ENCODE assay signal across 9 mouse cellular contexts in the genomic region with DNA sequence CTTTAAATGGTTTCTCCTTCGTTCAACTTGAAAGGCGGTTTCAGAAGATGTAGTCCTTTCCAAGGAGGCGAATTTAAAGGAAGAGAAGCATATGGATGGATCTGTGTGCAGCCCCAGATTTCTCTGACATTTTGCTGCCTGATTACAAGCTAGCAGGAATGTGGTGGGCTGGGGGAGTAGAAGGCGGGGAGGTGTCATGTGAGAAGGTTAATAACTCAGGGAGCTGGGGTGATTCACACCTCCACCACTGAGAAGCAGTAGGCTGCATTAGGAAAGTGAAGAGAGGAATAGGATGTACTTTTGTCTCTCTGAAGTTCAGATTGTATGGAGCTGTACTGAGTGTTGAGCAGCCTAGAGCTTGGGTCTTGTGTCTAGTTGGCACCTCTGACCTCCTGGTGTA. TPM values are rescaled to one million over a fixed set of nuclear protein-coding genes. Genes with fewer than 3 reads are reported as not detected.
DNase-seq lines count a peak whose midpoint lies in the region; ATAC-seq and TF ChIP-seq lines count a peak whose summit lies in the region.
"Had no signal": no experiment of that assay in that cellular context is flagged by ENCODE, and none has a peak within 500 bp of the region (broad histone marks: within the 10 kb centered on the region; RNA-seq: fewer than 3 reads in every experiment).

No protein-coding gene starts in this region.

- ATAC-seq in heart, embryonic 13.5 days (ENCODE audit: extremely low read depth, insufficient number of reproducible peaks, low FRiP score, low TSS enrichment), result no peak
- no peak for ATAC-seq in forebrain, embryonic 15.5 days (replicated peaks)
- ATAC-seq in CD4-positive, CD25-positive, alpha-beta regulatory T cell, adult 4 months, result no peak

- H3K9me3 ChIP-seq in heart, embryonic 13.5 days, result no peaks in the 10 kb centered on the region
- H3K9me3 ChIP-seq in ES-Bruce4 (replicated peaks; ENCODE audit: control insufficient read depth, insufficient read depth, low read length, poor library complexity, severe bottlenecking), result no peaks in the 10 kb centered on the region
- H3K9me3 ChIP-seq in forebrain, embryonic 15.5 days, result no peaks in the 10 kb centered on the region

- DNase-seq in heart, adult 9 months (ENCODE audit: low spot score in 2 of 2), result no peak
- DNase-seq in embryo, embryonic 11 days, result no peak
- no peak for DNase-seq in cerebellum, adult 11-12 months

- peak overlapping the region; percentile 90 for H3K9ac ChIP-seq in heart, embryonic 13.5 days
- peak overlapping the region; percentile 67 for H3K9ac ChIP-seq in ES-Bruce4 (ENCODE audit: low read depth, poor library complexity, severe bottlenecking)
- peak overlapping the region; percentile 91 for H3K9ac ChIP-seq in forebrain, embryonic 15.5 days (replicated peaks)

- TF ChIP-seq EP300 in ES-Bruce4 (IDR thresholded peaks at IDR 0.05; ENCODE audit: insufficient read depth, low read depth, low read length), result no peak

- H3K27me3 ChIP-seq in heart, embryonic 13.5 days (replicated peaks), result peaks cover 8% of the 10 kb centered on the region; the same call in 1 of the 2 replicates
- no peaks in the 10 kb centered on the region for H3K27me3 ChIP-seq in ES-Bruce4 (ENCODE audit: control insufficient read depth, insufficient read depth, low read length, poor library complexity, severe bottlenecking)
- no peaks in the 10 kb centered on the region for H3K27me3 ChIP-seq in forebrain, embryonic 15.5 days
- H3K27me3 ChIP-seq: Patski had no signal

- H3K4me1 ChIP-seq in heart, embryonic 13.5 days, result peaks cover 33% of the 10 kb centered on the region
- H3K4me1 ChIP-seq in ES-Bruce4 (ENCODE audit: control insufficient read depth, insufficient read depth, low read length), result no peaks in the 10 kb centered on the region
- peaks cover 30% of the 10 kb centered on the region for H3K4me1 ChIP-seq in forebrain, embryonic 15.5 days

- TF ChIP-seq POLR2A in ES-Bruce4 (IDR thresholded peaks at IDR 0.05; ENCODE audit: insufficient read depth, low read length), result no peak

- H3K4me2 ChIP-seq in heart, embryonic 13.5 days, result peak overlapping the region; percentile 99
- H3K4me2 ChIP-seq in forebrain, embryonic 15.5 days (replicated peaks), result peak overlapping the region; percentile 97

- H3K36me3 ChIP-seq in heart, embryonic 13.5 days, result no peaks in the 10 kb centered on the region
- H3K36me3 ChIP-seq in ES-Bruce4 (ENCODE audit: control insufficient read depth, insufficient read depth, low read length, poor library complexity, severe bottlenecking) (no peaks in the 10 kb centered on the region), macrophage (ENCODE audit: inconsistent target) (no peaks in the 10 kb centered on the region)
- H3K36me3 ChIP-seq in forebrain, embryonic 15.5 days, result no peaks in the 10 kb centered on the region

- peak overlapping the region; percentile 93 for H3K4me3 ChIP-seq in heart, embryonic 13.5 days
- H3K4me3 ChIP-seq in ES-Bruce4 (ENCODE audit: low read depth, low read length) (peak overlapping the region; percentile 85), macrophage (ENCODE audit: inconsistent target) (peak overlapping the region; percentile 69)
- peak overlapping the region; percentile 94 for H3K4me3 ChIP-seq in forebrain, embryonic 15.5 days

- TF ChIP-seq CTCF in ES-Bruce4 (IDR thresholded peaks at IDR 0.05; ENCODE audit: low read depth, low read length), result no peak

- H3K27ac ChIP-seq in heart, embryonic 13.5 days (replicated peaks), result no peak overlapping the region
- H3K27ac ChIP-seq in ES-Bruce4 (ENCODE audit: insufficient read depth, low read length) (no peak overlapping the region), macrophage (no peak overlapping the region)
- H3K27ac ChIP-seq in forebrain, embryonic 15.5 days (replicated peaks), result no peak overlapping the region

- 17% methylated on average over 4 of the region's 4 CpGs for WGBS in heart, embryonic 13.5 days
- 32% methylated on average over 4 of the region's 4 CpGs for WGBS in forebrain, embryonic 15.5 days
- 28% methylated on average over 4 of the region's 4 CpGs for WGBS in macrophage (ENCODE audit: missing documents)

- peaks cover 56% of the 10 kb centered on the region for H3K79me2 ChIP-seq in macrophage (ENCODE audit: inconsistent target)

RNA-seq across cellular contexts. Expression of gene Ippk, which starts 0.9 kb away (rescaled TPM):
- 11.5 and 12.5 TPM in 2 replicates for polyA plus RNA-seq in heart, embryonic 13.5 days (2015; fragmentation: Nextera tagmentation; extraction: Ambion mirVana)
- 15.4 and 16.4 TPM in 2 replicates for polyA plus RNA-seq in ES-Bruce4 (2011; ENCODE audit: insufficient read depth, insufficient read length, low read depth, missing spikeins)
- polyA plus RNA-seq in forebrain, embryonic 15.5 days (2015; fragmentation: Nextera tagmentation; extraction: Ambion mirVana), result 15.1 and 15.9 TPM in 2 replicates
- 10 to 100 TPM in 3 of 26 experiments, 1 to 10 TPM in 23; 2.1 to 12.7 (median 7.1) TPM for total RNA-seq in macrophage (2018; cell fraction: chromatin; rRNA removed)
- 1 to 10 TPM; 3.5 to 5.8 (median 4.8) TPM for total RNA-seq in macrophage (2018; cell fraction: cytosol; rRNA removed)
- 10 to 100 TPM in 1 of 26 experiments, 1 to 10 TPM in 25; 2.5 to 13.3 (median 4.6) TPM for total RNA-seq in macrophage (2018; cell fraction: nucleus; rRNA removed)
- 3.2 to 6.3 TPM (median 3.4 TPM) in 3 replicates for polyA plus RNA-seq in macrophage (2018)
- polyA plus RNA-seq in CD4-positive, CD25-positive, alpha-beta regulatory T cell, adult 4 months (2017; shearing (Covaris generic)), result 1 to 10 TPM; 3.9 to 7.1 TPM
